Mouse (Mus musculus) urinary bladder, postnatal 14 days (tissue): ENCODE measurements around the gene Rflna.

ENCODE experiments used
- DNase-seq: peaks from one replicate; pipeline ENCODE4 v3.0.0; 2021; ENCODE audit warnings: low spot score

The Rflna gene

GRCm38 (mm10) chr5:125006896-125007295 lies 3.9 kb downstream of the Rflna start:
- no peak for DNase-seq

DNA sequence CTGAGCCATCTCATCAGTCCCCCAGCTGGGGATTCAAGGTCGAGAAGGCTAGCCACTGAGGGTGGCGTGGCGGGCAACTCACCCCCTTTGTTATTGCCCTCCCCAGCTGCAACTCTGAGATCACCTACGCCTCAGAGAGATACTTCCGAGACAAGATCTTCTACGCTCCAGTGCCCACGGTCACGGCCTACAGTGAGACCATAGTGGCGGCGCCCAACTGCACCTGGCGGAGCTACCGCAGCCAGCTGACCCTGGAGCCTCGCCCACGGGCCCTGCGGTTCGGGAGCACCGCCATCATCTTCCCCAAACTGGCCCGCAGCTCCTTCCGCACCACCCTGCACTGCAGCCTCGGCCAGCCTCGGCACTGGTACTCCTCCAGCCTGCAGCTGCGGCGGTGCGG lies 8.1 kb downstream of the Rflna start:
- no peak for DNase-seq

- DNase-seq, result no peak
Measured at GRCm38 (mm10) chr5:125011628-125012027, 8.6 kb downstream of the Rflna start.

DNA sequence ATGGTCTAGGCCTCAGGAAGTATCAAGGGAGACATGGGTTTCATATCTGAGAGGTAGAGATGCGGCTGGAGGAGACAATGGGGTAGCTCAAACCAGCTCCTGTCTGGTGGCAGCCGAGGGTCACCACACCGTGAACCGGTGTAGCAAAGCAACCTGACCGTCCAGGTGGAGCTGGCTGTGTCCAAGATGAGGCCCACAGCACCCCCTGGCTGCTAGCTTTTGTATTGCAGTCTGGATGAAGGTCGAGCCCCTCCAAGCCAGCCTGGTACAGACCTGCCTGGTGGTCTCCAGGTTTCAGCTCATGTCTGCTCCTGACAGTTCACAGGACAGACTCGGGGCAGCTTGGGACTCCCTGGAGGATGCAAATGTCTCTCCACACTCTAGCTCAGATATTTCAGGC lies 11.5 kb downstream of the Rflna start:
- DNase-seq, result peak; percentile 65

GRCm38 (mm10) chr5:125015066-125015465 lies 12.0 kb downstream of the Rflna start:
- DNase-seq, result no peak

DNA sequence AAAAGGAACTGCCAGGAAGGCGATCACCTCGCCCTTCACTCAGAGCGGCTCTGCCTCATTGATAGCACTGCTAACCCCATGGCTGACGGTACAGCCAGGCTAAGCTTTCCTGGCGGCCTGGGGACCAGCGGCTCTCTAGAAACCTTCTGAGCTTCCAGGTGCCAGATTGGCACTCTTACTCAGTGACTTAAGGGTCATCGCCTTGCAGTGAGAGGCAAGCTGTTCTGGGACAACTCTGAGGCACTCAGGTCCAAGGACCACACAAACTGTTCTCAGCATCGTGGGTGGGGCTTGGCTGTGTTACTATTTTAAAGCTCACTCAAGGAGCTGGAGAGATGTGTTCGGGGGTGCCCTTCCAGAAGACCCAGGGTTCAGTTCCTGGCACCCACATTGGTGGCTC lies 12.6 kb downstream of the Rflna start:
- DNase-seq, result no peak

GRCm38 (mm10) chr5:125016421-125017242 lies 13.6 kb downstream of the Rflna start:
- no peak for DNase-seq

GRCm38 (mm10) chr5:125017332-125017731 lies 14.3 kb downstream of the Rflna start:
- no peak for DNase-seq

- DNase-seq, result no peak
Measured at GRCm38 (mm10) chr5:125019099-125019498, 16.1 kb downstream of the Rflna start.

DNA sequence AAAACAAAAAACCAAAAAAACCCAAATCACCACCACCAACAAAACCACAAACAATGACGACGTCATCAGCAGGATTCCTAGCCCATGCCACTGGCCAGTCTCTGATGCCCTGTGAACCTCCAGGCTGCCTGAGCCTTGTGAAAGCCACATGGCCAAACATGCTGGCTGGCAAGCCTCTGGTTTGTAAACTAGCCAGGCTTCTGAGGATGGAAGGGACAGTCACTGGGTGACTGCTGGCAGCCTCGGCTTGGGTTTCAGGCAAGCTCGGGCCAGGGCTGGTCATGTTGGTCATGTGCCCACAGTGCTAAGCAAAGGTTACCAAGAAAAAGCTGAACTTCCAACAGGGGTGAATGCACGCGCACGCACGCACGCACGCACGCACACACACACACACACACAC lies 18.3 kb downstream of the Rflna start:
- DNase-seq, result peak; percentile 43

DNA sequence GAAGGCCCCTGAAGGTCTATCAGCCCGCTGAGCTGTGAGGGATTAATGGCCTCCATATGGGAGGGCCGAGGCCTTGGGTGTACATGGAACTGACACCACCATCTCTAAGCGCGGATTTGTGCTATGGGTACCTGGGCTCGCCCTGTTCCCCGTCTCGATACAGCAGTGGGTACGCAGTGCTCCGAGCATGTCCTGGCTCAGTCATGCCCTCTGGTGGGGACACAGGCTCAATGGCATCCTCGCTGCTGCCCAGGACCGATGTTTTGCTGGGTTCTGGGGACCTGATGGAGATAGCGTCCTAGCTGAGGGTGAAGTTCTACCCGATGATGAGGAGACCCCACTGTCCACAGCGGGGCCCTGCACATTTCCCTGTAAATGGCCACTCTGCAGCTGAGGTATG lies 21.0 kb downstream of the Rflna start:
- DNase-seq, result no peak

DNA sequence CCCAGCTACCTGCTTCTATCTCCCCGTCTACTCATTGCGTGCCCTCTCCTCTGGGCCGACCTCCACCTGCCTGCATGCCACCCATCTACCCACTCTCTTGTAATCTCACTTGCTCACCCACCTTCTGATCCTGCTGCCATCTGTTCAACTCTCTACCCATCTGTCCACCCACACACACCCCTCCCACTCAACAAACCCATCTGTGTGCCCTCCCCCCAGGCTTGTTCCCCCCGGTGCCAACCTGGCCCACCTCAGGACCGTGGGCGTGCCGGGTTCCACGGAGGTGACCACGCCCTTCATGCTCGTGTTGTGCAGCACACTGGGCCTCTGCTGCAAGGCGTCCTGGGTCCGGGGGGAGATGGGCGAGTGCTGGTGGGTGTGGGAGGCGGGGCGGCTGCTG lies 25.4 kb downstream of the Rflna start:
- DNase-seq, result no peak

- DNase-seq, result no peak
Measured at GRCm38 (mm10) chr5:125028911-125029310, 25.9 kb downstream of the Rflna start.

- DNase-seq, result no peak
Measured at GRCm38 (mm10) chr5:125036483-125036882, 33.5 kb downstream of the Rflna start.

GRCm38 (mm10) chr5:125039377-125040027 lies 36.5 kb downstream of the Rflna start:
- no peak for DNase-seq

DNA sequence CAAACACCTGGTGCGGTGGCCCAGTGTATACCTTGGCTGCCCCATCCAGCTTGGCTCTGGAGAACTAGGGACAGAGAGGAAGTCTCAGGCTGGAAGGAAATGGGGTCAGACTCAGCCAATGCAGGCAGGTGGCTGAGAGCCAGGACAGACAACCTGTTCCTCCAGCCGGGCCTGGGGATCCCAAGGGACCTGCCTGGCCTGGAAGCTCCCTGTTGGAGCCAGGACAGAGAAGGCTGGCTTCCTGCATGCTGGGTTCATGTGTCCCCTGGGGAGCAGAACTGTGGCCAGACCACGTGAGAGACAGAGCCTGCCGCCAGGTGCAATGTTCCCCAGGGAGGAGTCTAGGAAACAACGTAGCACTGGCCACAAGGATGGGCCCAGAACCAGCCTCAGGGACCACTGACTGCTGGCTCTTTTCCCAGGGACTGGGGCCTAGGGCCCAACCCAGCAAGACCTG lies 37.1 kb downstream of the Rflna start:
- DNase-seq, result peak; percentile 74

DNA sequence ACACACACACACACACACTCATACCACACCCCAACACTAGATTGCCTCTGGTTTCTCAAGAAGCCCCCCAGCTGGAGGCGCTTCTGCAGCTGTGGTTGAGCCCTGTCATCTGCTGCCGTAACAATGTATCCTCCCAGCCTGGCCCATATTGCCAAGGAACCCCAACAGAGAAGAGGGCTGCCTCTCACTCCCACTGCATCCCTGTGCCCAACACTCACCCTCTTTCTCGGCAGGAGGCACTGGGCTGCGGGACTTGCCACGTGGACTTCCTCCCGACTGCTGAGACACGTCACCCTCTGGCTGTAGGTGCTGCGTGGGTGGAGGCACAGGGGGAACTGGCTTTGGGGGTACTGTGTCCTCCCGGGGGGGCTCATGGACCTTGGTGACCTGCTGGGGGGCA lies 38.6 kb downstream of the Rflna start:
- DNase-seq, result no peak

DNA sequence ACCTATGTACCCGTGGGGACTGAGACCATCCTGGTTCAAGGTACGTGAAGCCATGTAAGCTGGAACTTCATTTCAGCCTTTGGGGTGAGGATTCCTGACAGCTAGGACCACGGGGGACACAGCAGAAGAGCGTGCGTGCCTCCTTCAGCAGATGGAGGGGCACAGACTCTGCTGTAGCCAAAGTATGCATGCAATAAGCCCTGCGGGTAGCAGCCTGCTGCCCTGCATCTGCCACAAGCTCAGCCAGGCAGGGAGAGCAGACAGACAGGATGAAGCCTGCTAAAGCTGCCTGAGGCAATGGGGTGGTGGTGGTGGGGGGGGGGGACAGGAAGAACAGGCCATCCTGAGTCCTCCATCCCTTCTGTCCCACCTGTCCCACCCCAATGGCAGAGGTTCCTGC lies 40.4 kb downstream of the Rflna start:
- no peak for DNase-seq

GRCm38 (mm10) chr5:125045202-125045601 lies 42.2 kb downstream of the Rflna start:
- no peak for DNase-seq

DNA sequence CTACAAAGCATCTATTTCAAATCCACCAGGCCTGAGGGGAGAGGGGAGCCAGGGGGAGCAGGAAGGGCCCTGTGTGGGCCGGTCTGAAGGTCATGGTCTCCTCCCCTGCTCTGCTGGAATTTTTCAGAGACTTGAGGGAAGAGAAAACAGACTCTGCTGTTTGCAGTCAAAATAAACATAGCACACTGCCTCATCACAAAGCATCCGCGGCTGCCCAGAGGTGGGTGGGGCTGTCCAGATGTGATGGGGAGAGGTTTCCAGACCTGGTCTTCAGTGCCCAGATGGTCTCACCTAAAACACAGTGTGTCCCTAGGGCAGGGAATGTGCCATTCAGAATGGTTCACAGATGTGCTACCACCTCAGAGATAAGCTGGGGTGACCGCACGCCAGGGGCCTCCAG lies 43.4 kb downstream of the Rflna start:
- no peak for DNase-seq

DNA sequence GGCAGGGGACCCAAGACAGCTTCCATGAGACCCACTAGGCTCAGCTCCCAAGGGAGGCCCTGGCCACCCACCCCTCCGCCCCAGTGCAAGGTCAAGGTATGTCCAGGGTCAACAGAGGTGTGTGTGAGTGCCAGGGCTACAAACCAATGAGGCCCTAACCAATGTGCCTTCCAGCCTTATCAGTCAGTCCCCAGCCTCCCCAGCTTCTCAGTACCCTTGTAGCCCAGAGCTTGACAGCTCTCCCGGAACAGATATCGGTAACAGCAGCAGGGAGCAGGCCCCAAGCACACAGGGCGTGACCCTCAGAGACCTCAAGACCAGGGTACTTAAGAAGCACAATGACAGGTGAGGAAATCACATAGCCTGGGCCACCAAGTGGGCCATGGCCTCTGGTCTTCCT lies 46.5 kb downstream of the Rflna start:
- no peak for DNase-seq

DNA sequence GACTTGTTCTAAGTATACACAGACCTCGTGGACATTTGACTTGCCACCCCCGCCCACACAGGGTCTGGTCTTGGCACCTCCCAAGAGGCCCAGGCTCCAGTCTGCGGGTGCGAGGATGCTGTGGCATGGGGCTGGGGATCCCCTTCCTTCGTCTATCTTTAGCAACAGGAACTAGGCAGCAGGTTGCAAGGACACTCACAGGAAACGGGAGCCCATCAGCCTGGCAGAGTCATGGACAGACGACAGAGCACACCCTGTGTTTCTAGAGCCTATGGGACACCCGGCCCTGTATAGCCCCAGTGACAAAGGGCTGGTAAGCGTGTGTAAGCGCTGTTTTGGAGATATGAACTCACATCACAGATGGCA lies 49.2 kb downstream of the Rflna start:
- no peak for DNase-seq

DNA sequence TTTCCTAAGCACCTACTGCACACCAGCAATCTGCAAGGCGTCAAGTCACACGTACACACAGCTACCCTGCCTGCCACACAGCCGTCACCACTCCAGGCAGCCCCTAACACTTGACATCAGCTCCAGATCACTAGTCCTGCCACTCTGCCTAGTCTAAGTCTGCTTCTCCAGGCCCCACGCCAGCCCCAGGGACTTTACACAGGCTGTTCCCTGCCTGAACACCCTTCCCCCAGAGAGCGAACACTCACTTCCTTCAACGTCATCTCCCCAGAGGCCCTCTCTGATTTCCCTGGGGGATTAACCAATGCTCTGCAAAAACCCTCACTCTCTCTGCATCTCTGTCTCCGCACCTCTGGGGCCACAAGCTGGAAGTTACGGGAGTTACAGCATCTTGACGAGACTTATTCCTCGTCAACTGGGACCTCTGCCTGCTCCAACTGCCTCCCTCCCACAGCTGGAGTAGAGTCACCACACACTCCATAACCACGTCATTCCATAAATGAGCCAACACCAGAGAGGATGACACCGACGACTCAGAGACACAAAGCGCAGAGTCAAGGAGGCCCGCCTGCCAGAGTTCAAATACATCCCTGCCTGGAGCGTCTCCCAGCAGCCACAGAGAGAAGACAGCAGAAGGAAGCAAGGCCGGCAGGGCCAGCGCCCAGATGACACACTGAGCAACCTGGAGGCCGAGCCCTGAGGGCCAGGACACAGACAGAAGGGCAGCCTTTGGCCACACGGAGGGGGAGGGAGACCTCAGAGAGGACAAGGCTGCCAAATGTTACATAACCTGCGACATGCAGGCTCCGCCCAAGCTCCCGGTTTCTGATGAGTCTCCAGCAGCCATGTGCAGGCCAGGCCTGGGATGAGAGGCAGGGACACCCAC lies 49.8 kb downstream of the Rflna start:
- peak; percentile 65 for DNase-seq
